Mouse (Mus musculus) E14TG2a.4 (cell line): ENCODE measurements around the gene Nlgn2.

Source experiments
- CTCF ChIP-seq: conservative IDR thresholded peaks from 2 replicates; pipeline ENCODE4 v1.5.1; 2014; ENCODE audit warnings: low read length
- NANOG ChIP-seq: IDR thresholded peaks from 2 replicates; pipeline ENCODE4 v1.6.1; 2014; ENCODE audit warnings: borderline replicate concordance, low read length, mixed read lengths
- POU5F1 ChIP-seq: IDR thresholded peaks from 2 replicates; pipeline ENCODE4 v1.6.1; 2014; ENCODE audit warnings: low read length, borderline replicate concordance

DNA sequence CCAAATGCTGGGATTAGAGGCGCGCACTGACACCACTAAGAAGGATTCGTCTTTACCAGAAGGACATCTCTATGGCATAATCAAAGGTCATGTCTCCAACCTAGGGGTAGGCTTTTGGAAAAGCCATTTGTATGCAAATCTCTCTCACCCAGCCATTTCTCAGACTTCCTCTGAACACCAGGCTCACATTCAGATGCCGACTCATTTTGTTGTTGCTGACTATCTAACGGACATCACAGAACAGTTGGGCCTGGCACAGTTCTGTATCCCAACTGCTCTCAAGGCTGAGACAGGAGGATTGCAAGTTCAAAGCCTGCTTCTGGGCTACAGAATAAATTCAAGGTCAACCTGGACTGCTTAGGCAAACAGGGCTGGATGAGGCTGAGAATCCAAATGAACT is 50.3 kb downstream of the Nlgn2 start:
- TF ChIP-seq CTCF (no peak), NANOG (no peak), POU5F1 (no peak)
